Mouse (Mus musculus) midbrain, postnatal 0 days (tissue): ENCODE data around the gene 1190005I06Rik. TPM values are rescaled to one million over a fixed set of nuclear protein-coding genes. Genes with fewer than 3 reads are reported as not detected.

Experiments
- ATAC-seq: fragments of 200-750 bp; cut with Nextera tagmentation; 2 replicates; pipeline ENCODE4 v1.8.0; 2017; ENCODE audit warnings: moderate number of reproducible peaks, mild to moderate bottlenecking, moderate TSS enrichment, moderate library complexity; ENCODE audit not compliant: low FRiP score
- DNase-seq: peaks from one replicate; pipeline ENCODE4 v3.0.0-alpha.2; 2015; ENCODE audit warnings: low spot score
- H3K27ac ChIP-seq: fragments of 300-500 bp; sonication (generic); 2 replicates; pipeline ENCODE4 v1.5.1; 2014; ENCODE audit warnings: low read depth, mild to moderate bottlenecking, low read length, mixed read lengths
- H3K27me3 ChIP-seq: fragments of 300-500 bp; sonication (generic); 2 replicates; pipeline ENCODE4 v1.6.1; 2014; ENCODE audit warnings: low read length, control low read depth, mixed read lengths; ENCODE audit not compliant: insufficient read depth
- H3K36me3 ChIP-seq: fragments of 300-500 bp; sonication (generic); 2 replicates; pipeline ENCODE4 v1.6.1; 2014; ENCODE audit warnings: low read length, control low read depth, mixed read lengths; ENCODE audit not compliant: insufficient read depth
- H3K4me1 ChIP-seq: fragments of 300-500 bp; sonication (generic); 2 replicates; pipeline ENCODE4 v1.6.1; 2014; ENCODE audit warnings: mild to moderate bottlenecking, control low read depth, antibody characterized with exemption, low read length, mixed read lengths; ENCODE audit not compliant: insufficient read depth
- H3K4me2 ChIP-seq: fragments of 300-500 bp; sonication (generic); 2 replicates; pipeline ENCODE4 v1.6.1; 2014; ENCODE audit warnings: low read depth, mild to moderate bottlenecking, low read length, mixed read lengths; ENCODE audit not compliant: poor library complexity, severe bottlenecking
- H3K4me3 ChIP-seq: fragments of 300-500 bp; sonication (generic); 2 replicates; pipeline ENCODE4 v1.5.1; 2014; ENCODE audit warnings: low read depth, mild to moderate bottlenecking, low read length, moderate library complexity
- H3K9ac ChIP-seq: fragments of 300-500 bp; sonication (generic); replicated peaks from 2 replicates; pipeline ENCODE4 v1.6.1; 2014; ENCODE audit warnings: mild to moderate bottlenecking, low read length, moderate library complexity, mixed read lengths; ENCODE audit not compliant: poor library complexity, severe bottlenecking
- H3K9me3 ChIP-seq: fragments of 300-500 bp; sonication (generic); 2 replicates; pipeline ENCODE4 v1.6.1; 2016; ENCODE audit warnings: low read length, control low read depth
- CTCF ChIP-seq: IDR thresholded peaks from 2 replicates; pipeline ENCODE4 v1.5.1; 2016; ENCODE audit warnings: antibody characterized with exemption, mild to moderate bottlenecking
- WGBS: fragments of 180-500 bp; shearing (Covaris S2); extraction: QIAGEN DNeasy Blood & Tissue Kit; methylation state at CpG from one replicate; pipeline ENCODE4 v1.1.7; 2014; 5-methylcytosine and 5-hydroxymethylcytosine counted together
- polyA plus RNA-seq: library from polyadenylated mRNA; unstranded; fragments of >200 nt; fragmentation: Nextera tagmentation; extraction: Ambion mirVana; gene quantifications from 2 replicates; pipeline ENCODE4 v1.2.1, GENCODE M21; 2015
- total RNA-seq: library from RNA; depleted of rRNA; stranded (reverse); fragments of >200 nt; gene quantifications from 2 replicates; pipeline ENCODE4 v1.2.3, GENCODE M21; 2014

1190005I06Rik gene
- total and polyA plus RNA-seq, 2 experiments from 2014 or later, result 25.4 to 30.9 TPM

- Histone ChIP-seq H3K4me1 (peaks cover 4% of the 10 kb centered on the region; the same call in 1 of the 2 replicates), H3K4me2 (no peak overlapping the region), H3K9ac (no peak overlapping the region), H3K4me3 (no peak overlapping the region), H3K36me3 (peaks cover 4% of the 10 kb centered on the region; the same call in 1 of the 2 replicates), H3K27ac (no peak overlapping the region), H3K27me3 (no peaks in the 10 kb centered on the region), H3K9me3 (no peaks in the 10 kb centered on the region)
- 92% methylated on average over 10 of the region's 10 CpGs for WGBS
- TF ChIP-seq CTCF, result no peak
- ATAC-seq, result no peak
- no peak for DNase-seq
Observed at GRCm38 (mm10) chr8:120585521-120585920, 61.9 kb downstream of the 1190005I06Rik start.

- DNase-seq, result peak; percentile 42
- no peak; the same call in 1 of the 2 replicates for ATAC-seq
- peaks cover 38% of the 10 kb centered on the region for H3K36me3 ChIP-seq
- no peaks in the 10 kb centered on the region for H3K9me3 ChIP-seq
- no peak overlapping the region for H3K27ac ChIP-seq
- no peak overlapping the region for H3K4me2 ChIP-seq
- no peak for TF ChIP-seq CTCF
- H3K27me3 ChIP-seq, result no peaks in the 10 kb centered on the region
- 81% methylated on average over 8 of the region's 8 CpGs for WGBS
- H3K4me3 ChIP-seq, result no peak overlapping the region
- H3K9ac ChIP-seq, result no peak overlapping the region
- no peaks in the 10 kb centered on the region for H3K4me1 ChIP-seq
Observed at GRCm38 (mm10) chr8:120581811-120582210, 65.6 kb downstream of the 1190005I06Rik start.

GRCm38 (mm10) chr8:120581329-120581728, 66.1 kb downstream of the 1190005I06Rik start:
- no peak for ATAC-seq
- no peak for DNase-seq
- whole genome bisulfite sequencing, result 87% methylated on average over 12 of the region's 12 CpGs

GRCm38 (mm10) chr8:120580336-120581000, 67.0 kb downstream of the 1190005I06Rik start:
- Histone ChIP-seq H3K36me3 (peaks cover 51% of the 10 kb centered on the region), H3K9ac (no peak overlapping the region), H3K27ac (no peak overlapping the region), H3K27me3 (no peaks in the 10 kb centered on the region), H3K4me2 (no peak overlapping the region), H3K9me3 (no peaks in the 10 kb centered on the region), H3K4me3 (no peak overlapping the region), H3K4me1 (no peaks in the 10 kb centered on the region)
- WGBS, result 90% methylated on average over 8 of the region's 8 CpGs
- no peak for ATAC-seq
- DNase-seq, result no peak
- no peak for TF ChIP-seq CTCF

More at GRCm38 (mm10) chr8:120581329-120581728, 66.1 kb downstream of the 1190005I06Rik start:
- no peaks in the 10 kb centered on the region for H3K4me1 ChIP-seq
- no peak overlapping the region for H3K27ac ChIP-seq
- no peak for TF ChIP-seq CTCF
- no peak overlapping the region for H3K9ac ChIP-seq
- H3K9me3 ChIP-seq, result no peaks in the 10 kb centered on the region
- H3K36me3 ChIP-seq, result peaks cover 42% of the 10 kb centered on the region
- no peaks in the 10 kb centered on the region for H3K27me3 ChIP-seq
- no peak overlapping the region for H3K4me2 ChIP-seq
- H3K4me3 ChIP-seq, result no peak overlapping the region

- Histone ChIP-seq H3K9me3 (no peaks in the 10 kb centered on the region), H3K4me1 (no peaks in the 10 kb centered on the region), H3K27ac (no peak overlapping the region), H3K9ac (no peak overlapping the region), H3K4me3 (no peak overlapping the region), H3K36me3 (peaks cover 76% of the 10 kb centered on the region), H3K27me3 (no peaks in the 10 kb centered on the region), H3K4me2 (no peak overlapping the region)
- TF ChIP-seq CTCF, result peak; percentile 19; the same call in 1 of the 2 replicates
- no peak for ATAC-seq
- WGBS, result 79% methylated on average over 17 of the region's 17 CpGs
- peak; percentile 40 for DNase-seq
Observed at GRCm38 (mm10) chr8:120577821-120578220, 69.6 kb downstream of the 1190005I06Rik start.

GRCm38 (mm10) chr8:120575801-120576200, 71.6 kb downstream of the 1190005I06Rik start:
- no peaks in the 10 kb centered on the region for H3K9me3 ChIP-seq
- ATAC-seq, result no peak
- H3K4me2 ChIP-seq, result no peak overlapping the region
- H3K4me1 ChIP-seq, result no peaks in the 10 kb centered on the region
- TF ChIP-seq CTCF, result no peak
- no peak overlapping the region for H3K9ac ChIP-seq
- H3K36me3 ChIP-seq, result peaks cover 89% of the 10 kb centered on the region
- H3K4me3 ChIP-seq, result no peak overlapping the region
- no peak overlapping the region for H3K27ac ChIP-seq
- no peak for DNase-seq
- 63% methylated on average over 9 of the region's 9 CpGs for WGBS
- H3K27me3 ChIP-seq, result no peaks in the 10 kb centered on the region
